Mouse (Mus musculus) myocyte (in vitro differentiated cells): ENCODE data around the gene Fam102a.

Experiments
- CEBPB ChIP-seq: IDR thresholded peaks from 2 replicates; pipeline ENCODE4 v1.6.1; 2011; ENCODE audit warnings: mild to moderate bottlenecking, moderate library complexity; ENCODE audit not compliant: poor library complexity, insufficient read depth, severe bottlenecking
- E2F4 ChIP-seq: IDR thresholded peaks from one replicate; pipeline ENCODE4 v1.6.1; 2011; ENCODE audit warnings: mild to moderate bottlenecking, control low read depth, moderate library complexity; ENCODE audit not compliant: insufficient read depth
- MAX ChIP-seq: IDR thresholded peaks from one replicate; pipeline ENCODE4 v1.6.1; 2011; ENCODE audit warnings: low read depth, mild to moderate bottlenecking, control low read depth
- MYOD1 ChIP-seq, 3 experiments: IDR thresholded peaks; one replicate each; pipeline ENCODE4 v1.6.1; 2011; ENCODE audit warnings: control low read depth in 2 of 3, low read depth in 2 of 3, mild to moderate bottlenecking in 2 of 3, moderate library complexity in 1 of 3; ENCODE audit not compliant: insufficient read length in 2 of 3, control insufficient read depth in 1 of 3
- MYOG ChIP-seq, 3 experiments: IDR thresholded peaks; one replicate each; pipeline ENCODE4 v1.6.1; 2011; ENCODE audit warnings: control low read depth in 2 of 3, low read depth in 2 of 3, mild to moderate bottlenecking in 2 of 3; ENCODE audit not compliant: insufficient read length in 2 of 3, control insufficient read depth in 1 of 3, insufficient read depth in 1 of 3
- POLR2A ChIP-seq: IDR thresholded peaks from one replicate; pipeline ENCODE4 v1.6.1; 2011; ENCODE audit warnings: low read depth, mild to moderate bottlenecking, control low read depth, moderate library complexity; ENCODE audit not compliant: insufficient read length
- POLR2AphosphoS2 ChIP-seq: IDR thresholded peaks from one replicate; pipeline ENCODE4 v1.6.1; 2011; ENCODE audit warnings: low read depth, control low read depth; ENCODE audit not compliant: insufficient read length
- SRF ChIP-seq: IDR thresholded peaks from one replicate; pipeline ENCODE4 v1.6.1; 2011; ENCODE audit warnings: low read depth; ENCODE audit not compliant: control insufficient read depth, insufficient read length
- TCF12 ChIP-seq: IDR thresholded peaks from one replicate; pipeline ENCODE4 v1.6.1; 2011; ENCODE audit warnings: mild to moderate bottlenecking, control low read depth; ENCODE audit not compliant: poor library complexity, insufficient read depth, severe bottlenecking
- TCF3 ChIP-seq: IDR thresholded peaks from one replicate; pipeline ENCODE4 v1.6.1; 2011; ENCODE audit warnings: low read depth, control low read depth; ENCODE audit not compliant: insufficient read length
- USF1 ChIP-seq: IDR thresholded peaks from one replicate; pipeline ENCODE4 v1.6.1; 2011; ENCODE audit warnings: low read depth, mild to moderate bottlenecking, control low read depth, moderate library complexity

DNA sequence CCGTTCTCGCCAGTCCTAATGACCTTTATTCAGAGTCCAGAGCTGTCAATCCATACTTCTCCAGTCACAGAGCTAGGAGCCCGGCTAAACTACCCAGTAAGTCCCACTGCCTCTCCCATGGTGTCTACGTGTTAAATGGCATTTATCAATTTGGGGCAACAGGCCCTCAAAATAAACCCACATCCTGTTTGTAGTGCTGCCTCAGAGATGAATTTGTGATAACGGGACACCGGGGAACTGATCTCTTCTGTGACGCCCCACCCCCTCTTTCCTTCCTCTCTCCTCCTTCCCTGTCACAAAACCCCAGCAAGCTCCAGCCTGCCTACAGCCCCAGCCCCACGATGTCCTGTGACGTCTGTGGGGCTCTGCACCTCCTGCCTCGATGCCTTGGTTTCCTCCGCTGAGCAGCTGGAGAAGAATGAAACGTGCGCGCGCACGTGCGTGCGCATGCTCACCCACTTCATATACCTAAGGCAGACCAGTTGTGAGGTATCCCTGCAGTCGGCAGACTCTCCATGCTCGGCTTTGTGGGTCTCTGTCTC lies 39.9 kb upstream of the Fam102a start:
- TF ChIP-seq POLR2A (no peak), MAX (no peak), CEBPB (no peak), POLR2AphosphoS2 (no peak), MYOD1 (IDR thresholded peaks at IDR 0.05; ENCODE audit: control insufficient read depth in 1 of 3, insufficient read length in 2 of 3, low read depth in 2 of 3) (no peak), USF1 (no peak), MYOG (IDR thresholded peaks at IDR 0.05; ENCODE audit: control insufficient read depth in 1 of 3, insufficient read depth in 1 of 3, insufficient read length in 2 of 3, low read depth in 2 of 3) (no peak), TCF12 (no peak), E2F4 (no peak), TCF3 (no peak), SRF (no peak)
